Comparison of ENCODE assay signal across 8 mouse cellular contexts in the genomic region with DNA sequence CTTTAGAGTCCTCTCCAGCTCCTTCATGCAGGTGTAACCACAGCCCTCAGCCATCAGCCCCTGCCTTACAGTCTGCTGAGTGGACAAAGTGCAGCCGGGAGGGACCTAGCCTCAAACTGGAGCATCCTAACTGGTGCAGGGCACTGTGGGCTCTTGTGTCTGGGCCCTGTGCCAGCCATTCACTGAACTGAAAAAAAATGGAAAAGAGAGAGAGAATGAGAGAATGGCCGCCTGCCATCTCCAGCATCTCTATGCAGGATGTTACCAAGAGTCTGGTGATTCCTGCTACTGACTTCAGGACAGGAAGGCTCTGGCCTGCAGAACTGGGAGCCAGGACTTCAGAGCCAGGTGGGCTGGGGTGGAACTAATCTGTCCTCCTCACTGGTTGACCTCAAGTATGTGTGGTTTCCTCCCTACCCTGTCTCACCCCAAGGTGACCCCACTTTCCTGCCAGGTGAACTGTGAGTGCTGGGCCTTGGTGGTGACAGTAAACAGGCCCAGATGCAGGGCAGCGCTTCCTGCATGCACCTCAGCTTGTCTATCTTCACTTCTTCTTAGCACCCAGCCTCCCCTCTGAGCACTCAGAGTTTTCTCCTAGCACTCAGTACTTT. TPM values are rescaled to one million over a fixed set of nuclear protein-coding genes. Genes with fewer than 3 reads are reported as not detected.
A peak's percentile ranks its signal among the peaks of the same experiment; 100 is the strongest.
DNase-seq lines count a peak whose midpoint lies in the region; ATAC-seq and TF ChIP-seq lines count a peak whose summit lies in the region.
"Had no signal": no experiment of that assay in that cellular context is flagged by ENCODE, and none has a peak within 500 bp of the region (broad histone marks: within the 10 kb centered on the region; RNA-seq: fewer than 3 reads in every experiment).

No protein-coding gene starts in this region.

- no peak overlapping the region for H3K9ac ChIP-seq in liver, postnatal 0 days (replicated peaks)
- H3K9ac ChIP-seq in forebrain, embryonic 11.5 days (ENCODE audit: low read length) = no peak overlapping the region
- H3K9ac ChIP-seq: liver, embryonic 14.5 days had no signal

- peak; percentile 17; the same call in 1 of the 2 replicates for ATAC-seq in liver, postnatal 0 days
- ATAC-seq in forebrain, embryonic 11.5 days (replicated peaks; ENCODE audit: low FRiP score) = 0 out of 2 replicates have a peak, but pooled peaks have one; percentile 39

- DNase-seq in liver, postnatal 0 days = no peak
- DNase-seq in liver = no peak
- peak in 1 of 2 experiments; percentile 43 for DNase-seq in cerebellum, adult 2 months
- DNase-seq in forebrain, embryonic 11.5 days (ENCODE audit: low spot score) = no peak
- DNase-seq in limb, embryonic 10.5 days (ENCODE audit: low spot score) = no peak
- peak; percentile 24 to 25 for DNase-seq in thymus, postnatal 10 days (ENCODE audit: low spot score in 2 of 2)
- no peak for DNase-seq in urinary bladder, adult 2 months (ENCODE audit: low spot score)

- 61% methylated on average over 3 of the region's 3 CpGs for WGBS in liver, postnatal 0 days (ENCODE audit: insufficient replicate concordance)
- WGBS in cerebellum, adult 2 months = 56% methylated on average over 3 of the region's 3 CpGs
- 80% methylated on average over 3 of the region's 3 CpGs for WGBS in forebrain, embryonic 11.5 days
- WGBS in limb, embryonic 10.5 days = 86% methylated on average over 3 of the region's 3 CpGs

- no peak overlapping the region for H3K27ac ChIP-seq in liver, postnatal 0 days (ENCODE audit: low read depth)
- peak overlapping the region; percentile 2; the same call in 1 of the 2 replicates for H3K27ac ChIP-seq in cerebellum, adult 2 months (ENCODE audit: insufficient read depth, low read length)
- no peak overlapping the region for H3K27ac ChIP-seq in forebrain, embryonic 11.5 days (ENCODE audit: low read depth, low read length)
- H3K27ac ChIP-seq in limb, embryonic 10.5 days = peak overlapping the region; percentile 72
- H3K27ac ChIP-seq: liver, embryonic 14.5 days had no signal

- H3K9me3 ChIP-seq in liver, postnatal 0 days (ENCODE audit: low read length) = no peaks in the 10 kb centered on the region
- H3K9me3 ChIP-seq in forebrain, embryonic 11.5 days (ENCODE audit: control insufficient read depth, low read length) = no peaks in the 10 kb centered on the region
- no peaks in the 10 kb centered on the region for H3K9me3 ChIP-seq in limb, embryonic 10.5 days (replicated peaks)

- TF ChIP-seq POLR2A in cerebellum, adult 2 months (IDR thresholded peaks at IDR 0.05; ENCODE audit: borderline replicate concordance, insufficient read depth, low read length) = no peak

- H3K4me3 ChIP-seq in liver, postnatal 0 days (ENCODE audit: low read depth, low read length) = no peak overlapping the region
- no peak overlapping the region for H3K4me3 ChIP-seq in cerebellum, adult 2 months (replicated peaks; ENCODE audit: insufficient read depth, low read depth, low read length)
- no peak overlapping the region for H3K4me3 ChIP-seq in forebrain, embryonic 11.5 days (ENCODE audit: low read depth, low read length)
- H3K4me3 ChIP-seq in limb, embryonic 10.5 days = no peak overlapping the region

- H3K4me2 ChIP-seq in liver, postnatal 0 days (ENCODE audit: low read depth, low read length) = no peak overlapping the region
- no peak overlapping the region for H3K4me2 ChIP-seq in forebrain, embryonic 11.5 days (ENCODE audit: low read depth, low read length, severe bottlenecking)

- no peaks in the 10 kb centered on the region for H3K4me1 ChIP-seq in liver, postnatal 0 days (ENCODE audit: insufficient read depth)
- H3K4me1 ChIP-seq in cerebellum, adult 2 months (ENCODE audit: control insufficient read depth, insufficient read depth, low read length) = no peaks in the 10 kb centered on the region
- no peaks in the 10 kb centered on the region for H3K4me1 ChIP-seq in forebrain, embryonic 11.5 days (replicated peaks; ENCODE audit: control insufficient read depth, insufficient read depth, low read length)
- peaks cover 40% of the 10 kb centered on the region for H3K4me1 ChIP-seq in limb, embryonic 10.5 days

- H3K36me3 ChIP-seq in liver, postnatal 0 days (replicated peaks; ENCODE audit: insufficient read depth, low read length) = no peaks in the 10 kb centered on the region
- H3K36me3 ChIP-seq in forebrain, embryonic 11.5 days (ENCODE audit: control insufficient read depth, insufficient read depth, low read length) = no peaks in the 10 kb centered on the region; the same call in 1 of the 2 replicates
- peaks cover 48% of the 10 kb centered on the region for H3K36me3 ChIP-seq in limb, embryonic 10.5 days

- no peak for TF ChIP-seq CTCF in liver, postnatal 0 days (IDR thresholded peaks at IDR 0.05; ENCODE audit: low read depth)
- no peak for TF ChIP-seq CTCF in cerebellum, adult 2 months (IDR thresholded peaks at IDR 0.05; ENCODE audit: borderline replicate concordance, insufficient read depth, low read depth, low read length)

- H3K27me3 ChIP-seq in liver, postnatal 0 days (ENCODE audit: insufficient read depth, low read length) = no peaks in the 10 kb centered on the region
- H3K27me3 ChIP-seq in cerebellum, adult 2 months (ENCODE audit: control insufficient read depth, insufficient read depth, low read length) = no peaks in the 10 kb centered on the region
- no peaks in the 10 kb centered on the region for H3K27me3 ChIP-seq in forebrain, embryonic 11.5 days (ENCODE audit: control insufficient read depth, insufficient read depth, low read length)
- no peaks in the 10 kb centered on the region for H3K27me3 ChIP-seq in limb, embryonic 10.5 days (ENCODE audit: low read depth, poor library complexity, severe bottlenecking)

- no peak for TF ChIP-seq EP300 in liver, postnatal 0 days (IDR thresholded peaks at IDR 0.05; ENCODE audit: low read depth)

RNA-seq across cellular contexts. Expression of gene Sh3pxd2b, which starts 16.1 kb away (rescaled TPM):
- polyA plus RNA-seq in liver, postnatal 0 days (2015; fragmentation: Nextera tagmentation; extraction: Ambion mirVana) = 0.49 and 0.79 TPM in 2 replicates
- 9.1 TPM in 2 replicates for polyA plus RNA-seq in cerebellum, adult 2 months (2012; rRNA removed)
- polyA plus RNA-seq in forebrain, embryonic 11.5 days (2014; fragmentation: Nextera tagmentation; extraction: Ambion mirVana) = 27.7 and 28.4 TPM in 2 replicates
- 25.0 and 31.3 TPM in 2 replicates for polyA plus RNA-seq in limb, embryonic 10.5 days (2016; fragmentation: Nextera tagmentation; extraction: Ambion mirVana)
- 10.0 and 15.0 TPM in 2 replicates for polyA plus RNA-seq in urinary bladder, adult 2 months (2012; rRNA removed)

Comparison
In these comparisons a context has a peak if more than half of its experiments do, and no peak if none do; other contexts are left out.
1. DNase-seq: peak in thymus, postnatal 10 days (2 of 2); none in liver, postnatal 0 days (single experiment), liver (single experiment), forebrain, embryonic 11.5 days (single experiment), limb, embryonic 10.5 days (single experiment) and urinary bladder, adult 2 months (single experiment).
2. H3K27ac ChIP-seq: peak in cerebellum, adult 2 months (single experiment) and limb, embryonic 10.5 days (single experiment); none in liver, postnatal 0 days (single experiment) and forebrain, embryonic 11.5 days (single experiment).